Comparison of ENCODE assay signal across 19 mouse cellular contexts in the genomic region with DNA sequence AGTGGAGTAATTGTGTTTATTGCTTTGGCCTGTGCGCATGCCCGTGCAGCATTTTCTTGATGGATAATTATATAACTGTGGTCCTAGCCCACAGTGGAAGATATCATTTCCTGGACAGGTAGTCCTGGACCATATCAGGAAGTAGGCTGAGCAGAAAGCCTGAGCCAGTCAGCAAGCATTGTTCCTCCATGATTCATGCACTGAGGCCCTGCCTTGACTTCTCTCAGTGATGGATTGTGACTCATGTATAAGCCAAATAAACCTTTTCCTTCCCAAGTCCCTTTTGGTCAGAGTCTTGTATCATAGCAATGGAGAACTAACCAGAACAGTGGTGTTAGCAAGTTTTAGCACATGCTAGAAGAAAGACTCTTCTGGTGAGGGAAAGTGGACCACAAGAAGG.
"Had no signal": no experiment of that assay in that cellular context is flagged by ENCODE, and none has a peak within 500 bp of the region (broad histone marks: within the 10 kb centered on the region; RNA-seq: fewer than 3 reads in every experiment).

No protein-coding gene starts in this region.

- DNase-seq: kidney, adult 11 months; kidney, postnatal 14 days; kidney, postnatal 4 days; left cerebral cortex, postnatal 4 days; liver, postnatal 0 days; lung, embryonic 14.5 days; retina, postnatal 1 day; right cerebral cortex, postnatal 25 days; thymus, adult 2 months; thymus, postnatal 14 days; thymus, postnatal 4 days had no signal

- ATAC-seq: liver, postnatal 0 days; lung, postnatal 0 days; midbrain, embryonic 15.5 days had no signal

- H3K9ac ChIP-seq: limb, embryonic 12.5 days; limb, embryonic 15.5 days; liver, embryonic 14.5 days; liver, postnatal 0 days; lung, embryonic 14.5 days; midbrain, embryonic 15.5 days; neural tube, embryonic 12.5 days had no signal

- H3K4me2 ChIP-seq: limb, embryonic 12.5 days; limb, embryonic 15.5 days; liver, embryonic 11.5 days; lung, embryonic 14.5 days; midbrain, embryonic 11.5 days; midbrain, embryonic 15.5 days; neural tube, embryonic 12.5 days had no signal

- H3K27ac ChIP-seq: limb, embryonic 12.5 days; limb, embryonic 15.5 days; liver, embryonic 14.5 days; midbrain, embryonic 15.5 days; neural tube, embryonic 12.5 days had no signal

- H3K4me3 ChIP-seq: limb, embryonic 12.5 days; limb, embryonic 15.5 days; midbrain, embryonic 15.5 days; neural tube, embryonic 12.5 days had no signal

- H3K36me3 ChIP-seq: limb, embryonic 12.5 days; limb, embryonic 15.5 days; midbrain, embryonic 15.5 days; neural tube, embryonic 12.5 days had no signal

- H3K9me3 ChIP-seq: limb, embryonic 12.5 days; limb, embryonic 15.5 days; midbrain, embryonic 15.5 days; neural tube, embryonic 12.5 days had no signal

- H3K27me3 ChIP-seq: limb, embryonic 15.5 days; neural tube, embryonic 12.5 days had no signal
